Mouse (Mus musculus): ENCODE measurements around the gene Slc2a10. TPM values are rescaled to one million over a fixed set of nuclear protein-coding genes. Genes with fewer than 3 reads are reported as not detected.

The Slc2a10 gene
- 2.1 and 3.6 TPM in 2 replicates for polyA plus RNA-seq (2012; rRNA removed)

DNA sequence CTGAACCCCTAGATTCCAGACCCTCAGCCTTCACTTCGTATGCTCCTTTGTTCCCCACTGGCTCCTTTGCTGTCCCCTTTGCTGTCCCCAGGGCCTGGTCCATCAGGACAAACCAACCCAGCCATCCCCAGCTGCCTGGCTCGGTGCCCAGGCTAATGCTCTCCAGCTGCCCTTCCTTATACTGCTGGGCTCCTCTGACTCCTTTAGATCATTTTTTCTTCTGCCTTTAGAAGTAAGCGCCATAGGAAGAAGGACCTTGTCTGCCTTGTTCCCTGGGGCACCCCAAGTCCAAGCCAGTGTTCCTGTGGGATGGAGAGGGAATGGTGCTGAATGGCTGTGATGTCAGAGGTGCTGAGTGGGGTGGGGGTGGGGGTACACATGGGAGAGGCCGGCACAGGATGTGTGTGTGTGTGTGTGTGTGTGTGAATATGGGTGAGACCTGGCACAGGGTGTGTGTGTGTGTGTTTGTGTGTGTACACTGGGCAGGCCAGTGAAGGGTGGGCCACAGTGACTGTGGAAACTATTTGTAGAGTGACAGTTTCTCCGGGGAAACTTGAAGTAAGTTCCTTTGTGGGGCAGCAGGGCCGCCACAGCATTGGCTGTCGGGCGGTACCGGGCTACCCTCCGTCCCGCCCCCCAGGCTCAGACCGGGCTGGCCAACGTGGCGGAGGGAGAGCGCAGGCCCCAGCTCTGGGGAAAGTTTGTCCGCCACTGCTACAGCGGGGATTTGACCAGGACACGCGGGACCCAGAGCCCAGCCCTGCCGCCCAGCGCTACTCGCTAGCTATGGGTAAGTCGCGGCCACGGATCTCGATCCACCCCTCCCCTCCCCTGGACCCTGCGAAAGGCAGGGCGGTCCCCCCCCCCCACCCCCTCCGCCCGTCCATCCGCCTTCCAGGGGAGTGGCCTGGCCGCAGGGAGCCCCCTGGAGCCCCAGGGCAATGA is at the start of gene Slc2a10:
Gene Slc2a10, plus strand, starts transcription at position 529 of the 945 bp plus-strand sequence.

DNA sequence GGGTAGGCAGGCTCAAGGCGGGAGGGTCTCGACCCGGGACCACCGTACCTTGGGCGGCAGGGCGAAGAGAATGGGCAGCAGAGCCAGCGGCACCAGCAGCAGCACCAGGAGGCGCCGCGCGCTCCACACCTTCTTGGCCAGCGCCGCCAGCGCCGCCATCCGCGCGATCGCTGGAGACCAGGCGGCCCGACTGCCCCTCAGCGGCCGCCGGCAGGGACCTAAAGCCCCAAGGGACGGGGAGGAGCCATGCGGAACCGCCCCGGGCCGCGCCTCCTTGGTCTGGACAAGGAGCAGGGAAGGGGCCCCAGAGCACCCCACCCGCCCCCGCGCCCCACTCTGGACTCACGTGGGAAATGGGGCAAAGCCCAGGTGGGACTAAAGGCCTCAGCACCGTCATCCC is 30.6 kb upstream of the Slc2a10 start, which contains the start of gene Slc13a3:
Gene Slc13a3, minus strand, starts transcription at position 228 of the 400 bp plus-strand sequence.

DNA sequence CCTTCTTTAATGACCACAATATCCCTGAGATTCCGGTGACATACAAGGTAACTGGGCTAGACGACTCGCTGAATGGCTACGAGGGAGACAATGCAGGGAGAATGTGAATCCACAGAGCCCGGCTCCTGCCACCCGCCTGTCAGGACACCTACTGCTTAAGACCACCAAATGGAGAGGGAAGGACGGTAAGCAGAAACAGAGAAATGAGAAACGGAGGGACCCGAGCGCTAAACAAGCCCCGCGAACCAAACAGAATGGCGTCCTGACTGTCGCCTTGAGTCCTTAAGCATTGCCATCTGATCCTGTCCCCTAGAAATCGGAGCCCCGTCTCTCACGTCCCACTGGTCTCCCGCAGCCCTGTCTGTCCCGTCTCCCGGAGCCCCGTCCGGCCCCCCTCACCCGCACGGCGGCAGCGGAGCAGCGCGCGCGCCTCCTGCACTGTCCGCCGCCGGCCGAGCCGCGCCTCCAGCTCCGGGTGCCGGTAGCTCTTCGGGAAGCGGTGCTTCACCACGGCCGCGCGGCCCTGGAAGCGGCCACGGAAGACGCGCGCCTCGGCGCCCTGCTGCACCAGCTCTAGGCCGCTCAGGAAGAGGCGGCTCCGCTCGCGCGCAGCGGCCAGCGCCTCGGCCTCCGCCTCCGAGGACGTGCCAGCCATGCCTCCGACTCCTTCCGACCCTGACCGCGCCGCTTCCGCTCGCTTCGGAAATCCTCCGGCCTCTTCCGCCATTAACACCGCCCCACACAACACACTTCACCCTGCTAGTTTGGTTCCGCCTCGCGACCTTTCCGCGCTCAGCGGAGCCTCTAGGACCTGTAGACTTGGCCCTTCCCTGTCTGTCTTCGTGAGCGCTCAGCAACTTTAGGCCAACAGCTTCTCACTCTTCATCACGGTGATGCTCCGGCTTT is 10.7 kb upstream of the Slc2a10 start, which contains the start of gene Trp53rka:
Gene Trp53rka, minus strand, starts transcription at position 677 of the 906 bp plus-strand sequence.

Other genes starting within 250 kb of the Slc2a10 start
- gene Slc35c2, start 215.9 kb upstream of the Slc2a10 start, polyA plus RNA-seq (2012; rRNA removed) = 26.0 and 44.2 TPM in 2 replicates
- gene Elmo2, start 177.3 kb upstream of the Slc2a10 start, polyA plus RNA-seq (2012; rRNA removed) = 53.6 and 70.2 TPM in 2 replicates
- 4.6 and 6.1 TPM in 2 replicates for gene Zfp663, start 135.1 kb upstream of the Slc2a10 start, polyA plus RNA-seq (2012; rRNA removed)
- 20.6 and 22.5 TPM in 2 replicates for gene Zfp334, start 115.5 kb upstream of the Slc2a10 start, polyA plus RNA-seq (2012; rRNA removed)
- gene Ocstamp, start 103.4 kb upstream of the Slc2a10 start, polyA plus RNA-seq (2012; rRNA removed) = 0.07 and 0.10 TPM in 2 replicates
- gene Slc13a3, start 30.6 kb upstream of the Slc2a10 start, polyA plus RNA-seq (2012; rRNA removed) = 0.66 and 0.67 TPM in 2 replicates
- gene Trp53rka, start 10.5 kb upstream of the Slc2a10 start, polyA plus RNA-seq (2012; rRNA removed) = 38.4 and 43.2 TPM in 2 replicates
- 20.8 and 23.5 TPM in 2 replicates for gene Eya2, start 91.2 kb downstream of the Slc2a10 start, polyA plus RNA-seq (2012; rRNA removed)